Mouse (Mus musculus): Measurements from ENCODE around the gene Golga7b.

DNA sequence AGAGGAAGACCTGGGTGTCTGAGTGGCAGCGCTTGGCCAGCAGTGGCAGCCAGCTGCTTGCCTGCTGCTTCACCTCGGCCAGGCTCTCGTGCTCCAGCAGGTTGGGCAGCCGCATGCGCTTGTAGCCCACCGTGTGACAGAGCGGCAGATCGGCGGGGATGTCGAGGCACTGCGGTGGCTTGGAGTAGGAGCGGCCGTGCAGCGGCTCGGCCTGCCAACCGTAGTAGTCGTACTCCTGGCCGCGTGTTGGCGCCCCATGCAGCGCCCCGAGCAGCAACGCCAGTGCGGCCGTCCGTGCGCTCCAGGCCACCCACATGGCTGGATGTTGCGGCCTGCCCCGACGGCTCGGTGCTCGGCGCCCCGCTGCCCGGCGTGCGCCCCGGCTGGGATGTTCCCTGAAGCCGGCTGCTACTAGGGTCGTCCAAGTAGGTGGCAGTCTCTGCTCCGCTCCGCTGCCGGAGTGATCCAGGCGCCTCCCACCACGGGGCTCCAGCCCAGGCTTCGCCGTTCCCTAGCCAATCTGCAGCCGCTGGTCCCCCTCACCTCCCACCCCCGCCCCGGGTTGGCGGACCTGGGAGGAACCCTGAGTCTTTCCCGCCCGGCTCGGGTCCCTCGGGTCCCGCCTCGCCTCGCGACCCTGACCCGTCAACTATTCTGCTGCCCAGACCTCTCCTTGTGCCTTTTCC lies 45.5 kb upstream of the Golga7b start, which contains the start of gene Sfrp5:
- no peak for TF ChIP-seq POLR2A (IDR thresholded peaks at IDR 0.05; ENCODE audit: insufficient read depth, low read depth, low read length)
- TF ChIP-seq EP300 (IDR thresholded peaks at IDR 0.05; ENCODE audit: insufficient read depth, low read depth, low read length) = no peak

All from heart, adult 2 months (tissue).